Mouse (Mus musculus) T-cell, adult 2 months (primary cell): ENCODE measurements around the gene Naga.

Source experiments
- DNase-seq: peaks from one replicate; pipeline ENCODE4 v3.0.0; 2022; ENCODE audit warnings: low spot score

Naga gene

GRCm38 (mm10) chr15:82337875-82338274 lies 850 bp downstream of the Naga start:
- DNase-seq: no peak

- DNase-seq: no peak
Measured at GRCm38 (mm10) chr15:82336629-82337028, 2.1 kb downstream of the Naga start.

DNA sequence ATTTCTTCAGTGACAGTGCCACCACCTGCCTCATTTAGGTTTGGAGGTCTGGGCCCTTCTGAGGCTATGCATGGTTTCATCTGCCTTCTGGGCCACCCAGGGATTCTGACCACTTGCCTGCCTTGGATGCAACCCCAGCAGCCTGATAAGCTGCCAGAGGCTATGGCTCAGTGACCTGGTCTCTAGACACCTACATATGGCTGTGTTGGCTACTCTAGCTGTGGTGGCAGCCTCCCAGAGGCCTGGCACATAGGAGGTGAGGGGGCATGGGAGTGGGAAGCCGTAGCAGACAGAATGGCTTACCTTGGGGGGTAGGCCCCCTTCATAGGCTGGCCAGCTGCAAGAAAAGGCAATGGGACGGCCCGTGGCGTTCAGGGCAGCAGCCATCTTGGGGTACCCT lies 3.5 kb downstream of the Naga start:
- DNase-seq: no peak

GRCm38 (mm10) chr15:82325382-82325781 lies 13.3 kb downstream of the Naga start:
- no peak for DNase-seq

- no peak for DNase-seq
Measured at GRCm38 (mm10) chr15:82322195-82322594, 16.5 kb downstream of the Naga start.

GRCm38 (mm10) chr15:82319613-82320012 lies 19.1 kb downstream of the Naga start:
- DNase-seq: no peak

DNA sequence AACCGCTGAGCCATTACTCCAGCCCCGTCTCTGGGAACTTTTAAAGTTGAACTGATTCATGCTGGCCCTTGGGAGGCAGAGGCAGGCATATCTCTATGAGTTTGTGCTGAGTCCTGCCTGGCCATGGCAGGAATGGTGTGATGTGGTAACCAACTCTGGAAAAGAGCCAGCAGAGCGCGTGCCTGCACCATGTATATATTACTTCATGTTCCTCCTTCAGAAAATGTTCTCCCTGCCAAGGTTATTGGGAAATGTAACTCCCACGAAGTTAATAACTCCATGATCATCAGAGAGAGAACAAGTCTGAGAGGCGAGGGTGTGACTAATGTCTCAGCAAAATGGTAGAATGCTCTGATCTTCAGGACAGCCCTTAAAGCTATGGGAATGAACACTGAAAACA lies 20.9 kb downstream of the Naga start:
- no peak for DNase-seq

GRCm38 (mm10) chr15:82308416-82308815 lies 30.3 kb downstream of the Naga start:
- no peak for DNase-seq

- DNase-seq: no peak
Measured at GRCm38 (mm10) chr15:82307107-82307506, 31.6 kb downstream of the Naga start.

DNA sequence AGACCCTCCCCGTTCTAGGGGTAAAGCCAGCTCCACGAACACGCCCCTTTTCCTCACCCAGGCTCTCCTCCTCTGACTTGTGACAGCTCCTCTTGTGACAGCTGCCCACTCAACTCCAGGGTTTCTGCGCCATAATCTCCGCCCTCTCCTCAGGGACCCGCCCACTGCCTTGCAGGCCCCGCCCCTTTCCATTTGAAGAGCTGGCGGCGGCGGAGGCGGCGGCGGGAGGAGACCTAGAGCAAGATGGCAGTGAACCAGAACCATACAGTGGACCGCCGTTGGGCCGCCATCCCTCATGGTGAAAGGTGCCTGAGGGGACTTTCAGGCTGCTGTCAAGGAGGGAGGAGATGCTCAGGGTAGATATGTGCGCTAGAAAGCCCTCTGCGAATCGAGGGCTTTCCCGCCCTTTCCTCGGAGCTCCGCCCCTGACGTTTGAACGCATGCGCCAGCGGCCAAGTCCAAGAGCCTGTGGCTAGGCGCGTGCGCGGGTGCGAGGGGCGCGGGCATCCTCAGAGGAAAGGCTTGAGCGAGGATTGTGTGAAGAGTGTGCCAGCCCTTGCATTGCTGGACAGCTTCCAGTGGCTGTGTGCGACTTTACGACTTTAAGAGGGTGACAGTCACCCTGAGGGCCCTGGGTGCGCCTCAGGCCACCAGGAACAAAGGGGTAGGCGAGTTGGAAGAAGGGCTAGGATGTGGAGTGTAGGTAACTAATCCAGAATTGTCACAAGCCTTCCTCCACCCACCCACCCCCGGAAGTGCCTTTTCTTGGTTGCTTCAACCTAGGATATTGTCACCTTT lies 39.8 kb downstream of the Naga start, which contains the start of gene Wbp2nl:
TSS of gene Wbp2nl (plus strand) at position 191 of the 798 bp plus-strand sequence.
- no peak for DNase-seq

- no peak for DNase-seq
Measured at GRCm38 (mm10) chr15:82294059-82294458, 44.7 kb downstream of the Naga start.

- no peak for DNase-seq
Measured at GRCm38 (mm10) chr15:82293271-82293711, 45.4 kb downstream of the Naga start.

GRCm38 (mm10) chr15:82292851-82293250 lies 45.9 kb downstream of the Naga start:
- DNase-seq: no peak

GRCm38 (mm10) chr15:82290252-82290651 lies 48.5 kb downstream of the Naga start:
- no peak for DNase-seq

GRCm38 (mm10) chr15:82286157-82286556 lies 52.6 kb downstream of the Naga start:
- DNase-seq: no peak

- no peak for DNase-seq
Measured at GRCm38 (mm10) chr15:82280638-82281037, 58.1 kb downstream of the Naga start.
